Mouse (Mus musculus): Measurements from ENCODE around the gene Rorc. TPM values are rescaled to one million over a fixed set of nuclear protein-coding genes. Genes with fewer than 3 reads are reported as not detected.

Rorc gene
- polyA plus RNA-seq, 1 experiment from 2014 or later: 0.08 TPM

DNA sequence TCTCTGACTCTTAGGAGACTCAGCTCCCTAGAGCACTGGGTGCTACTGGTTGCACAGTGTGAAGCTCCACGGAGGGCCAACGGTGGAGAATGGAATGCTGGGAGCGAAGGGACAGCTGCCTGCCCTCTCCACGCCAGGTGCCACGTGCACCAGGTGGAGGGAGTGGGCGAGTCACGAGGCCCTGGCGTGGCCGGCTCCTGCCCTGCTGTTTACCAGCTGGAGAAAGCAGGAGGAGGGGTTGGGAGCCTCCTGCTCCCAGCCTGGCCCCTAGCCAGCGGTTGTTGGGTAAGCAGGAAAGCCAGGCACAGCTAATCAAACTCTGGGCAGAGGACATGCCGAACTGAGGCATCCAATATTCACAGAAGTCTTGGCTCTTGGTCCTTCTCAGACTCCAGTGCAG is 957 bp upstream of the Rorc start:
- WGBS: 7% methylated on average over 11 of the region's 11 CpGs
- Histone ChIP-seq H3K9ac (ENCODE audit: low read depth, low read length) (no peak overlapping the region), H3K9me3 (ENCODE audit: control insufficient read depth, low read length) (no peaks in the 10 kb centered on the region), H3K27ac (ENCODE audit: low read depth, low read length) (no peak overlapping the region), H3K36me3 (ENCODE audit: control insufficient read depth, insufficient read depth, low read length) (no peaks in the 10 kb centered on the region), H3K4me2 (replicated peaks; ENCODE audit: low read depth, low read length) (no peak overlapping the region), H3K4me1 (replicated peaks; ENCODE audit: control insufficient read depth, insufficient read depth, low read length) (peaks cover 8% of the 10 kb centered on the region; the same call in 1 of the 2 replicates), H3K27me3 (ENCODE audit: control insufficient read depth, insufficient read depth, low read length) (no peaks in the 10 kb centered on the region), H3K4me3 (ENCODE audit: low read depth, low read length) (no peak overlapping the region)
- ATAC-seq (ENCODE audit: low FRiP score) (no peak), DNase-seq (ENCODE audit: low spot score) (peak; percentile 31)

DNA sequence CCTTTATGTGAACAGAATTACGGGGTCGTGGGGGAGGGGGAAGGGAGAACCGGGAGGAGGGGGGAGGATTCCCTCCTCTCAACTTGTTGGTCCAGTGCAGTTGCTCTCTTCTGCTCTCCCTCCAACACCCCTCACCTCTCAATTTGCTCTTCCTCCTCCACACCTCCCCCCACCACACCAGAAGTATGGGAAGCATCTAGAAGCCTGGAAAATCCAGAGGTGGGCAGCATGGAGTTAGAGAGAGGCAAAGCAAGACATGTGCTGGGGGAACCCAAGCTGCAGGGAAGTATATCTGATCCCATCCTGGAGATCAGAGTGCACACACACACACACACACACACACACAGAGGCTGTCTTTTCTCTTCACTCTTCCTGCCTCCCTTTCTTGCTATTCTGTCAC is 556 bp upstream of the Rorc start:
- DNase-seq (ENCODE audit: low spot score): no peak
- 0% methylated on average over 3 of the region's 3 CpGs for WGBS
- no peaks in the 10 kb centered on the region for H3K9me3 ChIP-seq (ENCODE audit: control insufficient read depth, low read length)
- no peak overlapping the region for H3K27ac ChIP-seq (ENCODE audit: low read depth, low read length)
- no peaks in the 10 kb centered on the region for H3K27me3 ChIP-seq (ENCODE audit: control insufficient read depth, insufficient read depth, low read length)
- no peak overlapping the region for H3K4me2 ChIP-seq (replicated peaks; ENCODE audit: low read depth, low read length)
- peaks cover 8% of the 10 kb centered on the region; the same call in 1 of the 2 replicates for H3K4me1 ChIP-seq (replicated peaks; ENCODE audit: control insufficient read depth, insufficient read depth, low read length)
- H3K36me3 ChIP-seq (ENCODE audit: control insufficient read depth, insufficient read depth, low read length): no peaks in the 10 kb centered on the region
- H3K4me3 ChIP-seq (ENCODE audit: low read depth, low read length): no peak overlapping the region
- ATAC-seq (ENCODE audit: low FRiP score): no peak
- no peak overlapping the region for H3K9ac ChIP-seq (ENCODE audit: low read depth, low read length)

DNA sequence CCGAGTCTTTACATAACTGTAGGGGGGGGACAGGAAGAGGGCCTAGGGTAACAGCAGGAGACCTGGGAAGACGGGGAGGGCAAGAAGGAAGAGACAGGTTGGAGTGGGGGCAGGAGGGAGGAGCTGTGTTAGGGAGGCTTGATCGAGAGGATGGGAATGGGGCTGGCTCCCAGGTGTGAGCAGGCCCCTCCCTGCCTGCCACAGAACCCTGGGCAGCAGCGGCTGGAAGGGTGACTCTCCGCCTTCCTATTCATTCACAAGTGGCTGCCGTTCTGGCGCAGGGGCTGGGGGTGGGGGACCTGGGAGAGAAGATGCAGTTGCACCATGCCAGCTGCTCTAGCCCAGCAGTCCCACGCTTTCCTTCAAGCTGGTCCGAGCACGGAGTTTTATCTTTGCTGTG is 496 bp downstream of the Rorc start:
- H3K4me2 ChIP-seq (replicated peaks; ENCODE audit: low read depth, low read length): peak overlapping the region; percentile 19; the same call in 1 of the 2 replicates
- no peaks in the 10 kb centered on the region for H3K9me3 ChIP-seq (ENCODE audit: control insufficient read depth, low read length)
- 7% methylated on average over 10 of the region's 10 CpGs for WGBS
- H3K4me3 ChIP-seq (ENCODE audit: low read depth, low read length): no peak overlapping the region
- H3K36me3 ChIP-seq (ENCODE audit: control insufficient read depth, insufficient read depth, low read length): no peaks in the 10 kb centered on the region
- peak; percentile 39; the same call in 1 of the 2 replicates for ATAC-seq (ENCODE audit: low FRiP score)
- H3K27me3 ChIP-seq (ENCODE audit: control insufficient read depth, insufficient read depth, low read length): no peaks in the 10 kb centered on the region
- H3K27ac ChIP-seq (ENCODE audit: low read depth, low read length): no peak overlapping the region
- peaks cover 8% of the 10 kb centered on the region; the same call in 1 of the 2 replicates for H3K4me1 ChIP-seq (replicated peaks; ENCODE audit: control insufficient read depth, insufficient read depth, low read length)
- no peak overlapping the region for H3K9ac ChIP-seq (ENCODE audit: low read depth, low read length)
- peak; percentile 13 for DNase-seq (ENCODE audit: low spot score)

DNA sequence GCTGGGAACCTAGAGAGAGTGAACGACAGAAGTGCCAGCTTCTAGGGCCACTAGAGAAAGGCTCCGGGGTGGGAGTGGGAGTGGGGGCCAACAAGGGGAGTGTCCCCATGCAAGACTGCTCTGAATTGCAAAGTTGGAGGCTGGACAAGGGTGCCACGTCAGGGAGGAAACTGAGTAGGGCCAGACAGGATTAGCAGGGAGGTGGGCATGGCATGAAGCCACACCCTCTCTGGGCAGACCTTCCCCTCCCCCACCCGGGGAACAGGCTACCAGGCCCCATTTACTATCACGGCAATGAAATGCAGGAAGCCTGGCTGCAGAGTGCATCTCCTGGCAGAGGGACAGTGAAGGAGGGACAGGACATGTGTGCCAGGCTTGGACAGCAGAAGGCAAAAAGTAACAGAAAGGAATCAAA is 1.0 kb downstream of the Rorc start:
- Histone ChIP-seq H3K9ac (ENCODE audit: low read depth, low read length) (no peak overlapping the region), H3K4me1 (replicated peaks; ENCODE audit: control insufficient read depth, insufficient read depth, low read length) (peaks cover 8% of the 10 kb centered on the region; the same call in 1 of the 2 replicates), H3K36me3 (ENCODE audit: control insufficient read depth, insufficient read depth, low read length) (no peaks in the 10 kb centered on the region), H3K27ac (ENCODE audit: low read depth, low read length) (no peak overlapping the region), H3K9me3 (ENCODE audit: control insufficient read depth, low read length) (no peaks in the 10 kb centered on the region), H3K4me2 (replicated peaks; ENCODE audit: low read depth, low read length) (peak overlapping the region; percentile 19; the same call in 1 of the 2 replicates), H3K4me3 (ENCODE audit: low read depth, low read length) (no peak overlapping the region), H3K27me3 (ENCODE audit: control insufficient read depth, insufficient read depth, low read length) (no peaks in the 10 kb centered on the region)
- no peak for DNase-seq (ENCODE audit: low spot score)
- WGBS: 0% methylated on average over 5 of the region's 5 CpGs
- peak; percentile 34; the same call in 1 of the 2 replicates for ATAC-seq (ENCODE audit: low FRiP score)

DNA sequence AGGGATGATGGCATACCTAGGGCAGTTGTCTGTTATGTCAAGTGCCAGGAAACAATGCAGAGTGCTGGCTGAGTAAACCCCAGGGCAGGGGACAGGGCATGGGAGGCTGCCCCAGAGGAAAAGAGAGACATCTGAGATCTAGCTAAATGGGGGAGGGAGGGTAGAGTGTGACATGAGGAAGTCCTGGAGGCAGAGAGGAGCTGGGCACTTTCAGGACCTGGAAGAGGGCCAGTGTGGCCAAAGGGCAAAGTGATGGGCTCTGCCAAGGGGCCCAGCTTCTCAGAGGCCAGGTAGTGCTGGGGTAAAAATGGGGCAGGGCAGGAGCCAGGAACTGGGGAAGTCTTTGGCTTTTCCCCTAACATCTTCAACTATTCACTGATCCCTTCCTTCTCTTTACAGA is 2.0 kb downstream of the Rorc start:
- peaks cover 8% of the 10 kb centered on the region; the same call in 1 of the 2 replicates for H3K4me1 ChIP-seq (replicated peaks; ENCODE audit: control insufficient read depth, insufficient read depth, low read length)
- ATAC-seq (ENCODE audit: low FRiP score): no peak

DNA sequence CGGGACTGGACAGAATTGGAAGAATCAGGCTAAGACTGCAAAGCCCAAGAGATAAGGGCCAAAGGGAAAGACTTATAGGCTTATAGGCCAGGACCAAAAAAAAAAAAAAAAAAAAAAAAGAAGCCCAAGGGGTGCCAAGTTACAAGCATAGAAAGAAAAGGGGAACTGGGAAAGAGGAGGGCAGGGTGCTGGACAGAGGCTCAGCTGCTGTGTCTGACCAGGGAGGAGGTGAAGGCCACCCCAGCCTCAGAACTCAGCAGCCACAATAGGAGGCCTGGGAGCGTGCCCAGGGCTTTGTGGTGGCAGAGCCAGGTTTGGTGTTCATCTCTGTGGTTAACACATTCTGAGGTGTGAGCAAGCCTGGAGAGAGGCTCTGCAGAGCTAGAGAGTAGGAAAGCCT is 2.6 kb downstream of the Rorc start:
- ATAC-seq (ENCODE audit: low FRiP score) (no peak), DNase-seq (ENCODE audit: low spot score) (no peak)
- Histone ChIP-seq H3K4me3 (ENCODE audit: low read depth, low read length) (no peak overlapping the region), H3K27ac (ENCODE audit: low read depth, low read length) (no peak overlapping the region), H3K9ac (ENCODE audit: low read depth, low read length) (no peak overlapping the region), H3K4me2 (replicated peaks; ENCODE audit: low read depth, low read length) (no peak overlapping the region), H3K27me3 (ENCODE audit: control insufficient read depth, insufficient read depth, low read length) (no peaks in the 10 kb centered on the region), H3K9me3 (ENCODE audit: control insufficient read depth, low read length) (no peaks in the 10 kb centered on the region), H3K4me1 (replicated peaks; ENCODE audit: control insufficient read depth, insufficient read depth, low read length) (peaks cover 8% of the 10 kb centered on the region; the same call in 1 of the 2 replicates), H3K36me3 (ENCODE audit: control insufficient read depth, insufficient read depth, low read length) (no peaks in the 10 kb centered on the region)
- WGBS: 76% methylated on average over 2 of the region's 2 CpGs

More for the DNA sequence above, 2.0 kb downstream of the Rorc start:
- Histone ChIP-seq H3K27me3 (ENCODE audit: control insufficient read depth, insufficient read depth, low read length) (no peaks in the 10 kb centered on the region), H3K36me3 (ENCODE audit: control insufficient read depth, insufficient read depth, low read length) (no peaks in the 10 kb centered on the region), H3K4me3 (ENCODE audit: low read depth, low read length) (no peak overlapping the region), H3K9ac (ENCODE audit: low read depth, low read length) (no peak overlapping the region), H3K27ac (ENCODE audit: low read depth, low read length) (no peak overlapping the region), H3K4me2 (replicated peaks; ENCODE audit: low read depth, low read length) (no peak overlapping the region), H3K9me3 (ENCODE audit: control insufficient read depth, low read length) (no peaks in the 10 kb centered on the region)
- DNase-seq (ENCODE audit: low spot score): no peak

DNA sequence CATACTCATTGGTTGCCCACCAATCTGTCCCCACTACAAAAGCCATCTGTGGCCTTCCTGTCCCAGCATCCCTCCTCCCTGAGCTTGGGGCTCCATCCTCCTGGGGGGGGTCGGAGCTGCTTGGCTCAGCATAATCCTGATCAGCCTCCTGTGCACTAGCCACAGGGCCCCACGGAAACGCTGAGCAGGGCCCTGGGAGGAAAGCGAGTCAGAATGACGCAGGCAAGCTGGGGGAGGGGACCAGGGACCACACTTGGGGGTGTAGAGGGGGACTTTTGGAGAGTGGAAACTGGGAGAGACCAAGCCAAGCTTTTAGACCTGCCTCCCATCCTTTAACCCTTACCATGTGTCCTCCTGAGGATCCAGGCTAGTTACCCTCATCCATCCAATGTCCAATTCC is 3.3 kb downstream of the Rorc start:
- 57% methylated on average over 5 of the region's 5 CpGs for WGBS
- ATAC-seq (ENCODE audit: low FRiP score): no peak
- no peaks in the 10 kb centered on the region for H3K27me3 ChIP-seq (ENCODE audit: control insufficient read depth, insufficient read depth, low read length)

DNA sequence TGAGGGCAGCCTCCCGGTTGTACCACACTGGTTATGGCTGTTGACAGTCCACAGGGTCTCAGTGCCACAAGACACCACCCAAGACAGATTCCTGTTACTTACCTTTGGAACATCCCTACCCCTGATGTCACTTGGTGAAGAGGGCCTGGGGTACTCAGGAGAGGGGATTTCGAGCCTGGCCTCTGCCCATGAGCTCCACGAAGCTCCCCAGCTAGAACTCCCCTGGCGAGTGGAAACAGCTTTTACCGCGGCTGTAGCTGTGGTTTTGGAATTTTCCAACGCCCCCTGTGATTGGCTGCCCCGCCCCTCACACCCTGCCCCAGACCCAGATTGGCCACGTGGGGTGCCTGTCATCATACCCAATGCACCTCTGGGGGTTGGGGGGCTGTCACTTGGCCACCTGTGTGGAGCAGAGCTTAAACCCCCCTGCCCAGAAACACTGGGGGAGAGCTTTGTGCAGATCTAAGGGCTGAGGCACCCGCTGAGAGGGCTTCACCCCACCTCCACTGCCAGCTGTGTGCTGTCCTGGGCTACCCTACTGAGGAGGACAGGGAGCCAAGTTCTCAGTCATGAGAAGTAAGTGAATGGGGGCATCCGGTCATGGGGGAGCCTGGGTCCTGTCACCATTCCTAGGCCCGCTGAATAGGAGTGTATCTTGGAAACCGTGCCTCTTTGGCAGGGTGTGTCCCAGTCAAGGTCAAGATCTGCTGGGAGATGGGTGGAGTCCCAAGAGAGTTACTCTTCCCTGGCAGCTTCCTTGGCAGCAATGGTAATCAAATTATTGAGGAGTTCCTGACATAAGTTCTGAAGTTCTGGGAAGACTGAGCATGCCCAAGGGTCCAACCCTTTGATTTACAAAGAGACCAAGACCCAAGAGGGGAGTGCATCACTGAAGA is 4.7 kb downstream of the Rorc start:
- WGBS: 18% methylated on average over 13 of the region's 13 CpGs

More for the DNA sequence above, 3.3 kb downstream of the Rorc start:
- no peak for DNase-seq (ENCODE audit: low spot score)
- Histone ChIP-seq H3K4me2 (replicated peaks; ENCODE audit: low read depth, low read length) (no peak overlapping the region), H3K9ac (ENCODE audit: low read depth, low read length) (no peak overlapping the region), H3K36me3 (ENCODE audit: control insufficient read depth, insufficient read depth, low read length) (no peaks in the 10 kb centered on the region), H3K27ac (ENCODE audit: low read depth, low read length) (no peak overlapping the region), H3K4me1 (replicated peaks; ENCODE audit: control insufficient read depth, insufficient read depth, low read length) (peaks cover 8% of the 10 kb centered on the region; the same call in 1 of the 2 replicates), H3K4me3 (ENCODE audit: low read depth, low read length) (no peak overlapping the region), H3K9me3 (ENCODE audit: control insufficient read depth, low read length) (no peaks in the 10 kb centered on the region)

More for the DNA sequence above, 4.7 kb downstream of the Rorc start:
- Histone ChIP-seq H3K4me3 (ENCODE audit: low read depth, low read length) (no peak overlapping the region), H3K4me1 (replicated peaks; ENCODE audit: control insufficient read depth, insufficient read depth, low read length) (peaks cover 5% of the 10 kb centered on the region; the same call in 1 of the 2 replicates), H3K9ac (ENCODE audit: low read depth, low read length) (no peak overlapping the region), H3K27ac (ENCODE audit: low read depth, low read length) (no peak overlapping the region), H3K36me3 (ENCODE audit: control insufficient read depth, insufficient read depth, low read length) (no peaks in the 10 kb centered on the region), H3K27me3 (ENCODE audit: control insufficient read depth, insufficient read depth, low read length) (no peaks in the 10 kb centered on the region), H3K9me3 (ENCODE audit: control insufficient read depth, low read length) (no peaks in the 10 kb centered on the region), H3K4me2 (replicated peaks; ENCODE audit: low read depth, low read length) (no peak overlapping the region)
- DNase-seq (ENCODE audit: low spot score) (no peak), ATAC-seq (ENCODE audit: low FRiP score) (no peak)
